9 mouse cellular contexts compared by ENCODE assay signal in the genomic region with DNA sequence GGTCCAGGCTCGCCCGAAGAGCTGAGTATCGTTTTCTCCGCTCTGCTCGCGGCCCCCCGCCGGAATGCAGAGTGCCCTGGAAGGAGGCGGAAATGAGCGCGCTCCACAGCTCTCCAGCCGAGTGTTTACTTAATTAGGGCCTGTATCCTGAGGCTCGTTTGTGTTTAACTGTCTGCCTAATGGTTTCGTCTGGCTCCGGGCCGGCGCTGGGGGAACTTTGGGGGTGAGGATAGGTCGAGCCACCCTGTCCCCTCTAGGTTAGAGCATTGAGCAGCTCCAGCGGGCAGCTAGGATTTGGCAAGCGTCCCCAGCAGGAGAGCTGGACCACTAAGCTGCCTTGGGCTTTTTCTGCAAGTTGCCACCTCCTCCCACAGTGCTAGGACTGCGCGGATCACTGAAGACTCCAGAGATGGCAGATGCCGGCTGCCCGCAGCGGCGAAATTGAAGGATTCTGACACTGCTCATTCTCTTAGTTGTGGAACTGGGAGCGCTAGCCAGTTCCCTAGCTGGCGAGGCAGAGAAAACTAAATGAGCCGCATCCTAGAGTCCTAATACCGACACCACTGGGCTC. TPM values are rescaled to one million over a fixed set of nuclear protein-coding genes. Genes with fewer than 3 reads are reported as not detected.
DNase-seq lines count a peak whose midpoint lies in the region; ATAC-seq and TF ChIP-seq lines count a peak whose summit lies in the region.
"Had no signal": no experiment of that assay in that cellular context is flagged by ENCODE, and none has a peak within 500 bp of the region (broad histone marks: within the 10 kb centered on the region; RNA-seq: fewer than 3 reads in every experiment).

No protein-coding gene starts in this region.

- peak overlapping the region; percentile 55 for H3K9ac ChIP-seq in forebrain, embryonic 13.5 days
- H3K9ac ChIP-seq in kidney, postnatal 0 days (ENCODE audit: low read depth, low read length): peak overlapping the region; percentile 33; the same call in 1 of the 2 replicates
- H3K9ac ChIP-seq in lung, postnatal 0 days (replicated peaks; ENCODE audit: low read depth): no peak overlapping the region; the same call in 1 of the 2 replicates

- no peaks in the 10 kb centered on the region for H3K4me1 ChIP-seq in bone marrow macrophage, adult 2 months (ENCODE audit: control insufficient read depth, insufficient read depth, low read length)
- H3K4me1 ChIP-seq in forebrain, embryonic 13.5 days: peaks cover 36% of the 10 kb centered on the region
- H3K4me1 ChIP-seq in kidney, postnatal 0 days (replicated peaks; ENCODE audit: insufficient read depth, low read length): peaks cover 21% of the 10 kb centered on the region
- H3K4me1 ChIP-seq in lung, postnatal 0 days (ENCODE audit: insufficient read depth, low read depth, low read length): peaks cover 8% of the 10 kb centered on the region

- DNase-seq in gastrocnemius, postnatal 10 days: peak; percentile 28
- no peak for DNase-seq in gastrocnemius, adult 8-10 months (ENCODE audit: low spot score in 2 of 2)
- peak; percentile 83 for DNase-seq in kidney, postnatal 0 days (ENCODE audit: low spot score)
- peak; percentile 88 for DNase-seq in lung, postnatal 0 days (ENCODE audit: low spot score)
- DNase-seq in right cerebral cortex, postnatal 10 days (ENCODE audit: low spot score in 2 of 2): peak; percentile 35 to 40
- DNase-seq in thymus, postnatal 14 days: no peak

- under 1% methylated on average over 30 of the region's 30 CpGs for WGBS in forebrain, embryonic 13.5 days
- WGBS in kidney, postnatal 0 days: 5% methylated on average over 30 of the region's 30 CpGs
- 2% methylated on average over 30 of the region's 30 CpGs for WGBS in lung, postnatal 0 days

- TF ChIP-seq CTCF in bone marrow macrophage, adult 2 months (IDR thresholded peaks at IDR 0.05; ENCODE audit: low read depth, low read length): no peak
- no peak for TF ChIP-seq CTCF in kidney, postnatal 0 days (IDR thresholded peaks at IDR 0.05; ENCODE audit: low read depth)
- TF ChIP-seq CTCF in lung, postnatal 0 days (IDR thresholded peaks at IDR 0.05): no peak

- H3K9me3 ChIP-seq in forebrain, embryonic 13.5 days (replicated peaks): no peaks in the 10 kb centered on the region
- H3K9me3 ChIP-seq in kidney, postnatal 0 days (replicated peaks; ENCODE audit: low read length): no peaks in the 10 kb centered on the region
- H3K9me3 ChIP-seq in lung, postnatal 0 days (ENCODE audit: low read length): no peaks in the 10 kb centered on the region

- TF ChIP-seq EP300 in lung, postnatal 0 days (IDR thresholded peaks at IDR 0.05): no peak; the same call in 1 of the 2 replicates

- TF ChIP-seq POLR2A in bone marrow macrophage, adult 2 months (IDR thresholded peaks at IDR 0.05; ENCODE audit: borderline replicate concordance, low read depth, low read length): no peak

- H3K27me3 ChIP-seq in forebrain, embryonic 13.5 days: peaks cover 76% of the 10 kb centered on the region
- 0 out of 2 replicates have a peak, but pooled peaks cover 4% of the 10 kb centered on the region for H3K27me3 ChIP-seq in kidney, postnatal 0 days (ENCODE audit: insufficient read depth, low read length)
- peaks cover 8% of the 10 kb centered on the region; the same call in 1 of the 2 replicates for H3K27me3 ChIP-seq in lung, postnatal 0 days (replicated peaks; ENCODE audit: insufficient read depth, low read length)

- no peak overlapping the region for H3K27ac ChIP-seq in bone marrow macrophage, adult 2 months (ENCODE audit: insufficient read depth, low read depth, low read length)
- no peak overlapping the region for H3K27ac ChIP-seq in forebrain, embryonic 13.5 days
- no peak overlapping the region for H3K27ac ChIP-seq in kidney, postnatal 0 days
- no peak overlapping the region for H3K27ac ChIP-seq in lung, postnatal 0 days (ENCODE audit: low read length)

- H3K4me3 ChIP-seq in bone marrow macrophage, adult 2 months (ENCODE audit: insufficient read depth, low read length): peak overlapping the region; percentile 36
- peak overlapping the region; percentile 33 for H3K4me3 ChIP-seq in forebrain, embryonic 13.5 days
- peak overlapping the region; percentile 19 for H3K4me3 ChIP-seq in kidney, postnatal 0 days (replicated peaks; ENCODE audit: low read depth, low read length)
- peak overlapping the region; percentile 28 for H3K4me3 ChIP-seq in lung, postnatal 0 days (ENCODE audit: low read depth, low read length)

- peak; percentile 79 for ATAC-seq in forebrain, embryonic 13.5 days
- 0 out of 2 replicates have a peak, but pooled peaks have one; percentile 3 for ATAC-seq in kidney, postnatal 0 days (replicated peaks; ENCODE audit: low FRiP score, low read depth)
- peak; percentile 72 for ATAC-seq in lung, postnatal 0 days

- peak overlapping the region; percentile 66 for H3K4me2 ChIP-seq in forebrain, embryonic 13.5 days
- H3K4me2 ChIP-seq in kidney, postnatal 0 days (ENCODE audit: low read length): peak overlapping the region; percentile 58
- H3K4me2 ChIP-seq in lung, postnatal 0 days (replicated peaks; ENCODE audit: low read depth, low read length): peak overlapping the region; percentile 63

- no peaks in the 10 kb centered on the region for H3K36me3 ChIP-seq in forebrain, embryonic 13.5 days (ENCODE audit: poor library complexity, severe bottlenecking)
- no peaks in the 10 kb centered on the region for H3K36me3 ChIP-seq in kidney, postnatal 0 days (ENCODE audit: insufficient read depth, low read length)
- H3K36me3 ChIP-seq in lung, postnatal 0 days (ENCODE audit: insufficient read depth, low read length): no peaks in the 10 kb centered on the region

RNA-seq across cellular contexts. Expression of gene Cdh3, which starts 2.8 kb away (rescaled TPM):
- under 1 TPM; 0.50 to 0.70 TPM for total RNA-seq in gastrocnemius, postnatal 10 days (2021)
- under 1 TPM in 1 of 4 experiments, not detected in 3; 0.05 TPM for total RNA-seq in gastrocnemius, adult 8-10 months (2022)
- polyA plus RNA-seq in bone marrow macrophage, adult 2 months (2012; ENCODE audit: insufficient read depth, insufficient read length, missing spikeins): not detected in 2 replicates
- 0.53 and 0.63 TPM in 2 replicates for polyA plus RNA-seq in forebrain, embryonic 13.5 days (2015; fragmentation: Nextera tagmentation; extraction: Ambion mirVana)
- 20.9 and 23.3 TPM in 2 replicates for polyA plus RNA-seq in kidney, postnatal 0 days (2015; fragmentation: Nextera tagmentation; extraction: Ambion mirVana)
- 2.3 and 2.6 TPM in 2 replicates for polyA plus RNA-seq in lung, postnatal 0 days (2015; fragmentation: Nextera tagmentation; extraction: Ambion mirVana)

RNA-seq across cellular contexts. Expression of gene 6030452D12Rik, which starts 7.5 kb away (rescaled TPM):
- total RNA-seq in gastrocnemius, postnatal 10 days (2021): not detected
- not detected for total RNA-seq in gastrocnemius, adult 8-10 months (2022)
- polyA plus RNA-seq in bone marrow macrophage, adult 2 months (2012; ENCODE audit: insufficient read depth, insufficient read length, missing spikeins): not detected in 2 replicates
- polyA plus RNA-seq in forebrain, embryonic 13.5 days (2015; fragmentation: Nextera tagmentation; extraction: Ambion mirVana): not detected in 2 replicates
- not detected in 2 replicates for polyA plus RNA-seq in kidney, postnatal 0 days (2015; fragmentation: Nextera tagmentation; extraction: Ambion mirVana)
- polyA plus RNA-seq in lung, postnatal 0 days (2015; fragmentation: Nextera tagmentation; extraction: Ambion mirVana): not detected in 2 replicates
- total RNA-seq: gastrocnemius, postnatal 4 days had no signal

Comparison
In these comparisons a context has a peak if more than half of its experiments do, and no peak if none do; other contexts are left out.
1. DNase-seq: peak in gastrocnemius, postnatal 10 days (single experiment), kidney, postnatal 0 days (single experiment), lung, postnatal 0 days (single experiment) and right cerebral cortex, postnatal 10 days (2 of 2); none in gastrocnemius, adult 8-10 months (0 of 2) and thymus, postnatal 14 days (single experiment).
2. ATAC-seq: peak in every context shown above with its lines; median percentile 79 in forebrain, embryonic 13.5 days; 72 in lung, postnatal 0 days; 3 in kidney, postnatal 0 days.
3. Peak in every context shown above with its lines, with median percentiles within 50 percentile points of each other: H3K4me3 ChIP-seq and H3K4me2 ChIP-seq.